Mouse (Mus musculus): ENCODE measurements around the gene Osbpl8.
"Not testable (repeated sequence)": the region's sequence is repeated elsewhere in the genome, so short reads cannot be mapped to it uniquely, and the experiment has no call there.

Gene Osbpl8

DNA sequence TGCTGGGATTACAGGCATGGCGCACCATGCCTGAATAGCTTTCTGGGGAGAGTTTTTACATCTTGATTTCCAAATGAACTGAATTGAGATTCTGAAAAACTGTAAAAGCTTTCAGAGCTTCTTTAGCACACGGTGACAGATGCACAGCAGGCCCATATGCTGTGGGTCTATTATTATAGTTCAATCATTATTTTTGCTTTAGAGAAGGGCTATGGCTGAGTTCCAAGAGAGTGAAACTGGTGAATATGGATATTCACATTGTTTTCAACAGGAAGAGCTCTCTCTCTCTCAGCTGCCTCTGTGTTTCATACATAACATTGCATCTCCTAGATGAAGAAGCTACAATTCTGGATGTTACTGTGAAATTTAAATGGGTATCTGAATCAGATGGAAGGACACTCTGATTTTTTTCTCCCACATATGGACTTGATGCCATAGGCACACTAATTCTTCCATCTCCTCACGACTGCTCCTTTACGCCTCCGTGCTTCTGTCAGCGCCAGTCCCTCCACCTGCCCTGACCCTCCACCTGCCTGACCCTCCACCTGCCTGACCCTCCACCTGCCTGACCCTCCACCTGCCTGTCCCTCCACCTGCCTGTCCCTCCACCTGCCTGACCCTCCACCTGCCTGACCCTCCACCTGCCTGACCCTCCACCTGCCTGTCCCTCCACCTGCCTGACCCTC, 25.7 kb downstream of the Osbpl8 start:
- no peak for DNase-seq

- no peak for DNase-seq
These were observed 29.0 kb downstream of the Osbpl8 start for GRCm38 (mm10) chr10:111193536-111193935.

DNA sequence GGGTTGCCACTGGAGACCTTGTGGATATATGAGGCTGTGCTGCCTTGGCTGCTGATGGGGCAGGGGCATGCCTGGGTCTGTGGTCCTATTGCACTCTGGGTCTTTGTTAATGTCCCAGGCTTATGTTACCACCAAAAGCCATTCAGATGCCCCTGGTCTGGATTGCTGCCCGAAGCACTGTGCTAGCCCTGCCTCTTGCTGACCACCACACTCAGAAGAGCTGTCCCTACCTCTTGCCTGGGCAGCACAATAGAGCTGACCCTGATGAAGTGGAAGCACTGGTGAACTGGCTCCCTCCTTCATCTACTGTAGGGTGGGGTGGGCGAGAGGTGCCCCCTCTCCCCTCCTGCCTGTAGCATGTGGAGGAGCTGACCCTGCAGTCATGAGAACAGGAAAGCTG, 31.6 kb downstream of the Osbpl8 start:
- no peak for DNase-seq

DNA sequence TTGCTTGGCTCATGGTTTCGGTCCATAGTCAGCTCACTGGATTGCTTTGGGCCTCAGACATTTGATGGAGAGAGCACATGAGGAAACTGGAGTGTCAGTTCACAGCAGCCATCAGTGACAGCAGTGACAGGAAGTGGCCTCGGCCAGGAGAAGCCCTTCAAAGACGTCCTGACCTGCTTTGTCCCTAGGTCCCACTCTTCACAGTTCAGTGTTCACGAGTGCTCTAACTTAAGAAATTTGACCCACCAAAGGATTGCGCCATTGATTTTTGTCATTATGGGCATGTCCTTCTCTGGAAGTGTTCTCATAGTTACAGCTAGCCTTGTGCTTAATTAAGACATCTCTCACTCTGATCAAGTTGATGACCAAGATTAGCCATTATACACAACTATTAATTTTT, 34.2 kb downstream of the Osbpl8 start:
- DNase-seq, result not testable (repeated sequence)

- no peak for DNase-seq
These were observed 36.6 kb downstream of the Osbpl8 start for GRCm38 (mm10) chr10:111201120-111201519.

GRCm38 (mm10) chr10:111201666-111202065, 37.1 kb downstream of the Osbpl8 start:
- DNase-seq, result no peak

- DNase-seq, result no peak
These were observed 39.5 kb downstream of the Osbpl8 start for GRCm38 (mm10) chr10:111204089-111204488.

DNA sequence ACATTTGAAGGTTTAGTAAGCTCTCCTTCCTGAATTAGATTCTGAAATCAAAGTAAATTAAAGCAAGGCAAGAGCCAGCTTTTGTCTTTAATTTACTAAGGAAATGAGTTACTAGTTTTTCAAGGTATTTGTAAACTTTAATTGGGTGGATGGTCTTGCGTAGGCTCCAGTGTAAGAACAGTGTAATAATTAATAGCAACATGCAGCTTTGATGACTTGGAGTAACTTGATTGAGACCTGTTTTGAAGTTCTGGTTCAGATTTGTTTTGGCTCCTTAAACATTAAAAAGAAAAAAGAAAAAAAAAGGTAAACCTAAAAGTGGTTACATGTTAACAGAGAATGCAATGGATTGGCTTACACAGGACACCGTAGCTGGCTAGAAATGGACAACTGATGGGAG, 40.9 kb downstream of the Osbpl8 start:
- DNase-seq, result no peak

GRCm38 (mm10) chr10:111207386-111207785, 42.8 kb downstream of the Osbpl8 start:
- DNase-seq, result no peak

DNA sequence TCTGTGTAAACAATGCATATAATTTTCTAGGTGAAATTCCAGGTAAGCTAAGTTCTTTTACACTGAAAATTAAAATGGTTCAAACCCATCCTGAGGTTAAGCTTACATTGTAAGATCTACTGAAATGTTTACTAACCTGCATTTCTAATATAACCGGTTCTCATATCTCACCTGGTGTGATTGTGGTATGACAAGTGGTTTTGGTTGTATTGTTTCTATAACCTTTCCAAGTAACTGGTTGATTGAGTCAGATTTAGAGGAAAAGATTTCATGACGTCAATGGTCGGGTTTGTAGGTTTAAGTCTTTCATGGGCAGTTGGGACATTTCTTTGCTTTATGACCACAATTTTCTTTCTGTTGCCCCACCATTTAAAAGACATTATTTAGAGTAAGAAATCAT, 49.5 kb downstream of the Osbpl8 start:
- no peak for DNase-seq

DNA sequence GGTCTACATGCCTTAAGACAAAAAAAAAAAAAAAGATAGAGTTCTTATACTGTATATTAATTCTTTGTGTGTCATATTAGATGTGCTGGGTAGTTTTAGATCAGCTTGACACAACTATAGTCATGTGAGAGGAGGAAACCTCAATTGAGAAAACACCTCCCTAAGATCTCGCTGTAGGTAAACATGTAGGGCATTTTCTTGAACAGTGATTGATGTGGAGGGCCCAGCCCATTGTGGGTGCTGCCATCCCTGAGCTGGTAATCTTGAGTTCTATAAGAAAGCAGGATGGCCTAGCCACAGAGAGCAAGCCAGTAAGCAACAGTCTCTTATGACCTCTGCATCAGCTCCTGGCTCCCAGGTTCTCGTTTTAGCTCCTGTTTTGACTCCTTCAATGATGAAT, 50.1 kb downstream of the Osbpl8 start:
- DNase-seq, result no peak

DNA sequence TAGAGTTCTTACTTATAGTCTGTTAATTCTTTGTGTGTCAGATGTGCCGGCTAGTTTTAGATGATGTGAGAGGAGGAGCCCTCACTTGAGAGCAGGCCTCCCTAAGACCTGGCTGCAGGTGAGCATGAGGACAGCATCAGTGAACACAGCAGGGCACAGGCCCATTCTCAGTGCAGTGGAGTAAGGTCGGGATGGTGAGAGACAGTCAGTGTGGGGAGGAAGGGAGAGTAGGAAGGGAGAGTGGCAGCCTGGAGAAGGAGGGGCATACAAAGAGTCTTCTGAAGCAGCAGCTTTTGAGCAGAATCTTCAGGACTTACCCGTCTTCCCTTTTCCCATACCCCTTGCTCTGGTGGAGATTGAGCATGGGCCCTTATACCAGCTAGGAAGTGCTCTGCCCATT, 51.0 kb downstream of the Osbpl8 start:
- no peak for DNase-seq

GRCm38 (mm10) chr10:111216111-111216510, 51.6 kb downstream of the Osbpl8 start:
- DNase-seq, result no peak

DNA sequence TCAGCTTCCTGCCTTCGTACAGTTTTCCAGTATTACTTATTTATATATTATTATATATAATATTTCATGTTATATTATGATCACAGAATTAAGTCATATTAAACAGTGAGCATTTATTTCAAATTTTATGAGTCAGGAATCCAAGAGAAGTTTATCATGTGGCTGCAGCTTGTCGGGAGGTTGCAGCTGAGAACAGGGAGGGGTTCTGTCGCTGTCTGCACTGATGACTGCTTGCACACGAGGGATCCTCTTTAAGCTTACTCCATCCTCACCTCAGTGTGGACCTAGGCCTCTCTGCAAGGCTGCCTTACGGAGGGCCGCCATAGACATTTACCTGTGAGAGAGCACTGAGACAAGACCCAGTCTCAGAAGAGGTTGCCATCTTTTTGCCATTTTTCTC, 58.0 kb downstream of the Osbpl8 start:
- no peak for DNase-seq

GRCm38 (mm10) chr10:111223218-111223830, 58.8 kb downstream of the Osbpl8 start:
- no peak for DNase-seq

DNA sequence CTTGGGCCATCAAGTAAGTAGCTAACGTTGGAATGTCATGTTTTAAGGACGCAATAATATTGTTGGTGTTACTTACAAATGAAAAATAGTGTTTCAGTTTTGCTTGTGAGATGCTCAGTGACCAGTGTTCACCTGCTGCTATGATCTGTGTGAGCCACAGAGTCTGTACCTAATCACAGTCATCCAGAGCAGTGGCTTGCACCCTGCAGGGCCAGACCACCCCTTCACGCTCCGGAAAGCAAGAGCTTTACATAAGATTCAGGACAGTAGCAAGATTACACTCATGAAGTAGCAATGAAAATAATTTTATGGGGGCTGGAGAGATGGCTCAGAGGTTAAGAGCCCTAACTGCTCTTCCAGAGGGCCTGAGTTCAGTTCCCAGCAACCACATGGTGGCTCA, 60.1 kb downstream of the Osbpl8 start:
- no peak for DNase-seq

DNA sequence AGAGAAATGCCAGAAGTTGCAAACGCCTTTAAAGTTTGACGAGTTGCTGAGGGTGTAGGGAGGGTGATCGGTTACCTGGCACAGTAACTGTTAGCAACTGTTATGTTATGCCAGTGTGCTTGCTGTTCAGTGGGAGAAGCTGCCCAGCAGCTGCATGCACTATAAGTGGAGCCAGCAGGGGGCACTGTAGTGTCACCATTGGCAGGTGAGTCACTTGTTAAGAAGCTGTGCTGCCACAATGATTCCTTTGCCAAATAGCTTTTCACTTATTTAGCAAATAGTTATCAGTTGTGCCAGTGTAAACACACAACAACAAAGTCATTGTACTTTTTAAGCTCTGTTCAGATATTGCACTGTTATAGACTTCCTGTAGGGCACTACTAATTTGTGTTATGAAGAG, 62.0 kb downstream of the Osbpl8 start:
- peak; percentile 90 for DNase-seq

GRCm38 (mm10) chr10:111232237-111232636, 67.7 kb downstream of the Osbpl8 start:
- DNase-seq, result not testable (repeated sequence)

GRCm38 (mm10) chr10:111233476-111234130, 69.1 kb downstream of the Osbpl8 start:
- DNase-seq, result no peak

GRCm38 (mm10) chr10:111234450-111235288, 70.1 kb downstream of the Osbpl8 start:
- no peak for DNase-seq

DNA sequence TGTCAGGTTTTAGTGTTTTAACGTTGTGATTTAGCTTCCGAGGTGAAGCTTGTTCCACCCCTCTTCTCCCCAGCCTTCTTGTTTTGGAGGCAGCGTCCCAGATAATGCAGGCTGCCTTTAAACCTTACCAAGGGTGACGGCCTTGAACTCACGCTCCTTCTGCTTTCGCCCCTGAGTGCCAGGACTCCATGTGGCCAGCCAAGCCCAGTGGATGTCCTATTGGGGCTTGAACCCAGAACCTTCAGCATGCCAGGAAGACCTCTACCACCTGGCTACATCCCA, 70.7 kb downstream of the Osbpl8 start:
- no peak for DNase-seq

DNA sequence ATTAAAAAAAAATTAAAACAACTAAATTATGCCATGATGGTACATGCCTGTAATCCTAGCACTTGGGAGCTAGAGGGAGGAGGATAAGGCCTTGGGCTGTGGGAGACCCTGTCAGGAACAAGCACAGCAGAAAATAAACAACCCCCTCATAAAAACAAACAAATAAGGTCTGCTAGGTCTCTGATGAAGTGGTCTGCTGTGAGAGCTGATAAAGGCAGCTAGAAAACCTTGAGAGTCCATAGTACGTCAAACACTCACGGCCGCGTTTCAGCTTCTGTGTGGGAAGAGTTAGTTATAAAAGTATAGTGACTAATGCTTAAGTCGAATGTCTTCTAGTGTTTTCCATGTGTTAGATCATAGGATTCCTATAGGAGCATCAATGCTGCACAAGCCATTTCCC, 72.9 kb downstream of the Osbpl8 start:
- no peak for DNase-seq

DNA sequence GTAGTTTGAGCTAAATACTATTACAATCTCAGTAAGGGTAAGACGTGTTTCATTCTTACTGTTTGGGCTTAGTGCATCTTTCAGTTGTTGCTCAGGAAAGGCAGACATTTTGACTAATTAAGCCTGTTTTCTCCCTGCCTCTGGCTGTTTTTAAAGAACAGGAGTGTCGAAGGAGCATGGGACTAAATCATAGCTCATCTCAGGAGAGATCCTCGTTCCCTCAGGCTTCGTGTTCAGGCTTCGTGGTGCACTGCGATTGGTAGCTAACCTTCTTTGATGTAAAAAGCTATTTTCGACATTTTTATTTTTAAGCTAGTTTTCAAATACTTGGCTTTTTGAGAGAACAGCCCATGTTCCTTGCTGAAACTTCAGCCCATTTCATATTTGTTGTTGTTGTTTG, 78.1 kb downstream of the Osbpl8 start:
- DNase-seq, result no peak

GRCm38 (mm10) chr10:111247609-111248008, 83.1 kb downstream of the Osbpl8 start:
- DNase-seq, result no peak
